Mouse (Mus musculus): Measurements from ENCODE around the gene Blvra. TPM values are rescaled to one million over a fixed set of nuclear protein-coding genes. Genes with fewer than 3 reads are reported as not detected.
"Not testable (repeated sequence)": the region's sequence is repeated elsewhere in the genome, so short reads cannot be mapped to it uniquely, and the experiment has no call there.

The Blvra gene
- total and polyA plus RNA-seq, 3 experiments, result 3.1 to 30.6 (median 18.3) TPM

GRCm38 (mm10) chr2:127070879-127071278 lies 414 bp downstream of the Blvra start:
- no peaks in the 10 kb centered on the region for H3K9me3 ChIP-seq (replicated peaks)
- no peaks in the 10 kb centered on the region for H3K27me3 ChIP-seq (ENCODE audit: insufficient read depth, low read length)
- H3K4me3 ChIP-seq (ENCODE audit: low read depth, low read length), result peak overlapping the region; percentile 76
- peaks cover 32% of the 10 kb centered on the region for H3K36me3 ChIP-seq (replicated peaks)
- H3K4me1 ChIP-seq (ENCODE audit: insufficient read depth, low read depth, low read length), result peaks cover 19% of the 10 kb centered on the region
- ATAC-seq (ENCODE audit: extremely low read depth, insufficient number of reproducible peaks, low FRiP score, poor library complexity, severe bottlenecking) (no peak), DNase-seq (ENCODE audit: low spot score) (no peak)
- TF ChIP-seq CTCF (IDR thresholded peaks at IDR 0.05; ENCODE audit: low read depth, low read length), result no peak

- no peak overlapping the region for H3K4me3 ChIP-seq (ENCODE audit: low read depth, low read length)
- H3K36me3 ChIP-seq (replicated peaks), result peaks cover 13% of the 10 kb centered on the region
- H3K9me3 ChIP-seq (replicated peaks), result no peaks in the 10 kb centered on the region
- no peaks in the 10 kb centered on the region for H3K27me3 ChIP-seq (ENCODE audit: insufficient read depth, low read length)
- H3K4me1 ChIP-seq (ENCODE audit: insufficient read depth, low read depth, low read length), result peaks cover 19% of the 10 kb centered on the region
- no peak for DNase-seq (ENCODE audit: low spot score)
- no peak for TF ChIP-seq GATA2 (IDR thresholded peaks at IDR 0.05; ENCODE audit: borderline replicate concordance, low read depth, low read length)
- no peak for TF ChIP-seq POLR2AphosphoS5 (IDR thresholded peaks at IDR 0.05; ENCODE audit: insufficient replicate concordance, low read depth, low read length)
- no peak for TF ChIP-seq TAL1 (conservative IDR thresholded peaks at IDR 0.05; ENCODE audit: low read depth, low read length)
- no peak for TF ChIP-seq CTCF (IDR thresholded peaks at IDR 0.05; ENCODE audit: low read depth, low read length)
- no peak for TF ChIP-seq GATA1 (IDR thresholded peaks at IDR 0.05; ENCODE audit: borderline replicate concordance, low read length)
- no peak for ATAC-seq (ENCODE audit: extremely low read depth, insufficient number of reproducible peaks, low FRiP score, poor library complexity, severe bottlenecking)
Observed at GRCm38 (mm10) chr2:127074116-127074515, 3.7 kb downstream of the Blvra start.

GRCm38 (mm10) chr2:127077611-127078010 lies 7.1 kb downstream of the Blvra start:
- H3K27me3 ChIP-seq (ENCODE audit: insufficient read depth, low read length), result no peaks in the 10 kb centered on the region
- H3K4me3 ChIP-seq (ENCODE audit: low read depth, low read length), result no peak overlapping the region
- ATAC-seq (ENCODE audit: extremely low read depth, insufficient number of reproducible peaks, low FRiP score, poor library complexity, severe bottlenecking), result no peak
- peaks cover 15% of the 10 kb centered on the region for H3K4me1 ChIP-seq (ENCODE audit: insufficient read depth, low read depth, low read length)
- TF ChIP-seq GATA2 (IDR thresholded peaks at IDR 0.05; ENCODE audit: borderline replicate concordance, low read depth, low read length) (no peak), POLR2AphosphoS5 (IDR thresholded peaks at IDR 0.05; ENCODE audit: insufficient replicate concordance, low read depth, low read length) (no peak), TAL1 (conservative IDR thresholded peaks at IDR 0.05; ENCODE audit: low read depth, low read length) (no peak), GATA1 (IDR thresholded peaks at IDR 0.05; ENCODE audit: borderline replicate concordance, low read length) (no peak), CTCF (IDR thresholded peaks at IDR 0.05; ENCODE audit: low read depth, low read length) (no peak)
- no peak for DNase-seq (ENCODE audit: low spot score)
- H3K36me3 ChIP-seq (replicated peaks), result peaks cover 24% of the 10 kb centered on the region
- H3K9me3 ChIP-seq (replicated peaks), result no peaks in the 10 kb centered on the region

GRCm38 (mm10) chr2:127079066-127079465 lies 8.6 kb downstream of the Blvra start:
- not testable (repeated sequence) for H3K4me3 ChIP-seq (ENCODE audit: low read depth, low read length); H3K9me3 ChIP-seq (replicated peaks); DNase-seq (ENCODE audit: low spot score); ATAC-seq (ENCODE audit: extremely low read depth, insufficient number of reproducible peaks, low FRiP score, poor library complexity, severe bottlenecking); H3K27me3 ChIP-seq (ENCODE audit: insufficient read depth, low read length)
- Histone ChIP-seq H3K4me1 (ENCODE audit: insufficient read depth, low read depth, low read length) (peaks cover 15% of the 10 kb centered on the region), H3K36me3 (replicated peaks) (peaks cover 29% of the 10 kb centered on the region)

GRCm38 (mm10) chr2:127079881-127080590 lies 9.6 kb downstream of the Blvra start:
- Histone ChIP-seq H3K9me3 (replicated peaks) (no peaks in the 10 kb centered on the region), H3K27me3 (ENCODE audit: insufficient read depth, low read length) (no peaks in the 10 kb centered on the region), H3K4me1 (ENCODE audit: insufficient read depth, low read depth, low read length) (peaks cover 15% of the 10 kb centered on the region), H3K36me3 (replicated peaks) (peaks cover 35% of the 10 kb centered on the region), H3K4me3 (ENCODE audit: low read depth, low read length) (no peak overlapping the region)
- ATAC-seq (ENCODE audit: extremely low read depth, insufficient number of reproducible peaks, low FRiP score, poor library complexity, severe bottlenecking), result no peak
- no peak for DNase-seq (ENCODE audit: low spot score)
- TF ChIP-seq GATA1 (IDR thresholded peaks at IDR 0.05; ENCODE audit: borderline replicate concordance, low read length) (no peak), CTCF (IDR thresholded peaks at IDR 0.05; ENCODE audit: low read depth, low read length) (no peak), POLR2AphosphoS5 (IDR thresholded peaks at IDR 0.05; ENCODE audit: insufficient replicate concordance, low read depth, low read length) (no peak), TAL1 (conservative IDR thresholded peaks at IDR 0.05; ENCODE audit: low read depth, low read length) (no peak), GATA2 (IDR thresholded peaks at IDR 0.05; ENCODE audit: borderline replicate concordance, low read depth, low read length) (no peak)

- TF ChIP-seq CTCF (IDR thresholded peaks at IDR 0.05; ENCODE audit: low read depth, low read length), result no peak
- TF ChIP-seq POLR2AphosphoS5 (IDR thresholded peaks at IDR 0.05; ENCODE audit: insufficient replicate concordance, low read depth, low read length), result no peak
- no peak for TF ChIP-seq GATA2 (IDR thresholded peaks at IDR 0.05; ENCODE audit: borderline replicate concordance, low read depth, low read length)
- TF ChIP-seq GATA1 (IDR thresholded peaks at IDR 0.05; ENCODE audit: borderline replicate concordance, low read length), result no peak
- ATAC-seq (ENCODE audit: extremely low read depth, insufficient number of reproducible peaks, low FRiP score, poor library complexity, severe bottlenecking), result no peak
- Histone ChIP-seq H3K27me3 (ENCODE audit: insufficient read depth, low read length) (no peaks in the 10 kb centered on the region), H3K4me1 (ENCODE audit: insufficient read depth, low read depth, low read length) (peaks cover 15% of the 10 kb centered on the region), H3K9me3 (replicated peaks) (no peaks in the 10 kb centered on the region), H3K4me3 (ENCODE audit: low read depth, low read length) (no peak overlapping the region), H3K36me3 (replicated peaks) (peaks cover 40% of the 10 kb centered on the region)
- DNase-seq (ENCODE audit: low spot score), result no peak
Observed at GRCm38 (mm10) chr2:127080591-127081218, 10.2 kb downstream of the Blvra start.
